Mouse (Mus musculus) MEL (cell line): ENCODE results near the gene Eftud2. TPM values are rescaled to one million over a fixed set of nuclear protein-coding genes. Genes with fewer than 3 reads are reported as not detected.

Experiments
- DNase-seq: peaks from one replicate; pipeline ENCODE4 v3.0.0; 2011; ENCODE audit warnings: low read depth, low spot score
- H3K27ac ChIP-seq: 2 replicates; pipeline ENCODE4 v1.5.1; 2012; ENCODE audit warnings: low read depth, mild to moderate bottlenecking, control low read depth, low read length, moderate library complexity; ENCODE audit not compliant: control insufficient read depth
- H3K27me3 ChIP-seq, 2 experiments: fragments of 150-350 bp in 1 of 2; sonication (generic) in 1 of 2; 2 replicates each; pipeline ENCODE4 v1.6.1; 2012; ENCODE audit warnings: low read length in 2 of 2, mild to moderate bottlenecking in 2 of 2, improper control_type of control experiment in 1 of 2, moderate library complexity in 1 of 2; ENCODE audit not compliant: insufficient read depth in 2 of 2, control insufficient read depth in 1 of 2
- H3K36me3 ChIP-seq, 2 experiments: 2 replicates each; pipeline ENCODE4 v1.6.1; 2012 to 2014; ENCODE audit warnings: low read length in 2 of 2, improper control_type of control experiment in 1 of 2, inconsistent platforms in 1 of 2, mild to moderate bottlenecking in 1 of 2; ENCODE audit not compliant: insufficient read depth in 2 of 2, control insufficient read depth in 1 of 2
- H3K4me1 ChIP-seq, 2 experiments: fragments of 150-350 bp in 1 of 2; sonication (generic) in 1 of 2; 2 replicates each; pipeline ENCODE4 v1.6.1; 2012; ENCODE audit warnings: low read length in 2 of 2, improper control_type of control experiment in 1 of 2, mild to moderate bottlenecking in 1 of 2; ENCODE audit not compliant: insufficient read depth in 2 of 2, control insufficient read depth in 1 of 2
- H3K4me3 ChIP-seq, 2 experiments: fragments of 150-350 bp in 1 of 2; sonication (generic) in 1 of 2; 2 replicates each; pipeline ENCODE4 v1.5.1; 2012; ENCODE audit warnings: low read depth in 2 of 2, low read length in 2 of 2, mild to moderate bottlenecking in 2 of 2, moderate library complexity in 2 of 2, control low read depth in 1 of 2, improper control_type of control experiment in 1 of 2; ENCODE audit not compliant: control insufficient read depth in 1 of 2, insufficient read depth in 1 of 2
- H3K79me2 ChIP-seq: 2 replicates; pipeline ENCODE4 v1.6.1; 2012; ENCODE audit warnings: mild to moderate bottlenecking, low read length, moderate library complexity; ENCODE audit not compliant: control insufficient read depth, poor library complexity, insufficient read depth
- H3K9ac ChIP-seq: 2 replicates; pipeline ENCODE4 v1.6.1; 2012; ENCODE audit warnings: low read depth, mild to moderate bottlenecking, control low read depth, low read length, moderate library complexity; ENCODE audit not compliant: control insufficient read depth, poor library complexity, severe bottlenecking
- H3K9me3 ChIP-seq: fragments of 150-350 bp; sonication (generic); replicated peaks from 2 replicates; pipeline ENCODE4 v1.6.1; 2012; ENCODE audit warnings: mild to moderate bottlenecking, low read length, improper control_type of control experiment, moderate library complexity; ENCODE audit not compliant: insufficient read depth
- BHLHE40 ChIP-seq: IDR thresholded peaks from 2 replicates; pipeline ENCODE4 v1.6.1; 2012; ENCODE audit warnings: low read depth, mild to moderate bottlenecking, inconsistent platforms, low read length, improper control_type of control experiment, borderline replicate concordance
- CHD1 ChIP-seq: IDR thresholded peaks from 2 replicates; pipeline ENCODE4 v1.6.1; 2012; ENCODE audit warnings: low read depth, mild to moderate bottlenecking, inconsistent platforms, low read length, improper control_type of control experiment
- CTCF ChIP-seq, 3 experiments: IDR thresholded peaks in 2 of 3; conservative IDR thresholded peaks in 1 of 3; 2 replicates each; pipeline ENCODE4 v1.5.1; 2011 to 2012; ENCODE audit warnings: low read length in 3 of 3, low read depth in 2 of 3, mild to moderate bottlenecking in 2 of 3, improper control_type of control experiment in 1 of 3, inconsistent platforms in 1 of 3, mixed read lengths in 1 of 3, moderate library complexity in 1 of 3; ENCODE audit not compliant: control insufficient read depth in 1 of 3, insufficient read depth in 1 of 3, poor library complexity in 1 of 3, severe bottlenecking in 1 of 3
- EP300 ChIP-seq, 2 experiments: IDR thresholded peaks; 2 replicates each; pipeline ENCODE4 v1.6.1; 2011; ENCODE audit warnings: improper control_type of control experiment in 2 of 2, low read length in 2 of 2, low read depth in 1 of 2, mild to moderate bottlenecking in 1 of 2
- GABPA ChIP-seq: IDR thresholded peaks from 2 replicates; pipeline ENCODE4 v1.6.1; 2012; ENCODE audit warnings: low read depth, mild to moderate bottlenecking, inconsistent platforms, low read length, improper control_type of control experiment, moderate library complexity
- HCFC1 ChIP-seq: IDR thresholded peaks from 2 replicates; pipeline ENCODE4 v1.6.1; 2012; ENCODE audit warnings: low read depth, mild to moderate bottlenecking, inconsistent platforms, low read length, improper control_type of control experiment, moderate library complexity
- KAT2A ChIP-seq: conservative IDR thresholded peaks from 2 replicates; pipeline ENCODE4 v1.6.1; 2012; ENCODE audit warnings: low read depth, low read length, improper control_type of control experiment, inconsistent platforms
- MAX ChIP-seq: IDR thresholded peaks from 2 replicates; pipeline ENCODE4 v1.6.1; 2011; ENCODE audit warnings: low read length, improper control_type of control experiment
- MEF2A ChIP-seq: IDR thresholded peaks from 2 replicates; pipeline ENCODE4 v1.6.1; 2014; ENCODE audit warnings: low read depth, mild to moderate bottlenecking, inconsistent platforms, low read length, improper control_type of control experiment; ENCODE audit not compliant: poor library complexity, insufficient replicate concordance, severe bottlenecking; ENCODE audit errors: extremely low read depth
- MXI1 ChIP-seq: IDR thresholded peaks from 2 replicates; pipeline ENCODE4 v1.6.1; 2011; ENCODE audit warnings: mild to moderate bottlenecking, low read depth, low read length, improper control_type of control experiment
- MYB ChIP-seq: IDR thresholded peaks from 2 replicates; pipeline ENCODE4 v1.6.1; 2011; ENCODE audit warnings: mild to moderate bottlenecking, low read depth, low read length, improper control_type of control experiment
- NELFE ChIP-seq: IDR thresholded peaks from 2 replicates; pipeline ENCODE4 v1.6.1; 2011; ENCODE audit warnings: low read depth, low read length, improper control_type of control experiment
- NRF1 ChIP-seq: IDR thresholded peaks from 2 replicates; pipeline ENCODE4 v1.6.1; 2014; ENCODE audit warnings: low read depth, mild to moderate bottlenecking, inconsistent platforms, low read length, improper control_type of control experiment, moderate library complexity; ENCODE audit not compliant: poor library complexity, insufficient read depth, severe bottlenecking
- POLR2A ChIP-seq, 2 experiments: IDR thresholded peaks; 2 replicates each; pipeline ENCODE4 v1.6.1; 2011 to 2012; ENCODE audit warnings: low read length in 2 of 2, mild to moderate bottlenecking in 2 of 2, control low read depth in 1 of 2, improper control_type of control experiment in 1 of 2, low read depth in 1 of 2, moderate library complexity in 1 of 2; ENCODE audit not compliant: control insufficient read depth in 1 of 2, insufficient read depth in 1 of 2, poor library complexity in 1 of 2
- POLR2AphosphoS2 ChIP-seq: IDR thresholded peaks from 2 replicates; pipeline ENCODE4 v1.6.1; 2011; ENCODE audit warnings: low read length, improper control_type of control experiment
- POLR2AphosphoS5 ChIP-seq: IDR thresholded peaks from 2 replicates; pipeline ENCODE4 v1.6.1; 2012; ENCODE audit warnings: low read depth, borderline replicate concordance, mild to moderate bottlenecking, inconsistent platforms, low read length, moderate library complexity, mixed read lengths
- RAD21 ChIP-seq: IDR thresholded peaks from 2 replicates; pipeline ENCODE4 v1.6.1; 2011; ENCODE audit warnings: mild to moderate bottlenecking, low read depth, low read length, improper control_type of control experiment
- RCOR1 ChIP-seq: IDR thresholded peaks from 2 replicates; pipeline ENCODE4 v1.6.1; 2012; ENCODE audit warnings: low read depth, mild to moderate bottlenecking, inconsistent platforms, low read length, improper control_type of control experiment
- SIN3A ChIP-seq: IDR thresholded peaks from 2 replicates; pipeline ENCODE4 v1.6.1; 2012; ENCODE audit warnings: low read length, improper control_type of control experiment, inconsistent platforms
- SMC3 ChIP-seq: IDR thresholded peaks from 2 replicates; pipeline ENCODE4 v1.6.1; 2011; ENCODE audit warnings: low read depth, low read length, improper control_type of control experiment
- TAL1 ChIP-seq: IDR thresholded peaks from 2 replicates; pipeline ENCODE4 v1.6.1; 2012; ENCODE audit warnings: mild to moderate bottlenecking, inconsistent platforms, low read length, moderate library complexity, mixed read lengths
- TCF12 ChIP-seq: IDR thresholded peaks from 2 replicates; pipeline ENCODE4 v1.6.1; 2014; ENCODE audit warnings: low read depth, mild to moderate bottlenecking, inconsistent platforms, low read length, improper control_type of control experiment, moderate library complexity
- UBTF ChIP-seq: IDR thresholded peaks from 2 replicates; pipeline ENCODE4 v1.6.1; 2012; ENCODE audit warnings: low read depth, mild to moderate bottlenecking, inconsistent platforms, low read length, improper control_type of control experiment, moderate library complexity, borderline replicate concordance; ENCODE audit not compliant: insufficient read depth
- USF2 ChIP-seq, 2 experiments: IDR thresholded peaks; 2 replicates each; pipeline ENCODE4 v1.6.1; 2011 to 2012; ENCODE audit warnings: improper control_type of control experiment in 2 of 2, low read length in 2 of 2, borderline replicate concordance in 1 of 2, inconsistent platforms in 1 of 2, low read depth in 1 of 2, mild to moderate bottlenecking in 1 of 2; ENCODE audit not compliant: insufficient read depth in 1 of 2
- ZKSCAN1 ChIP-seq: IDR thresholded peaks from 2 replicates; pipeline ENCODE4 v1.6.1; 2012; ENCODE audit warnings: low read depth, mild to moderate bottlenecking, inconsistent platforms, low read length, improper control_type of control experiment, moderate library complexity
- ZMIZ1 ChIP-seq: IDR thresholded peaks from 2 replicates; pipeline ENCODE4 v1.6.1; 2012; ENCODE audit warnings: low read depth, mild to moderate bottlenecking, inconsistent platforms, low read length, improper control_type of control experiment, moderate library complexity
- polyA plus RNA-seq, 2 experiments: library from polyadenylated mRNA; stranded (reverse) in 1 of 2; unstranded in 1 of 2; fragments of >175 nt in 1 of 2; fragments of >200 nt in 1 of 2; gene quantifications; 2 replicates each; pipeline versions ENCODE4 v1.2.1 to v1.2.4; 2012; ENCODE audit warnings: low replicate concordance in 2 of 2, low read depth in 1 of 2; ENCODE audit not compliant: insufficient read length in 2 of 2, insufficient read depth in 1 of 2, missing spikeins in 1 of 2
- total RNA-seq: library from RNA; depleted of rRNA; stranded (reverse); fragments of 300-350 nt; gene quantifications from 2 replicates; pipeline ENCODE4 v1.2.3, GENCODE M21; 2012

Eftud2 gene
- total and polyA plus RNA-seq, 3 experiments = 261 to 1,215 (median 424) TPM

DNA sequence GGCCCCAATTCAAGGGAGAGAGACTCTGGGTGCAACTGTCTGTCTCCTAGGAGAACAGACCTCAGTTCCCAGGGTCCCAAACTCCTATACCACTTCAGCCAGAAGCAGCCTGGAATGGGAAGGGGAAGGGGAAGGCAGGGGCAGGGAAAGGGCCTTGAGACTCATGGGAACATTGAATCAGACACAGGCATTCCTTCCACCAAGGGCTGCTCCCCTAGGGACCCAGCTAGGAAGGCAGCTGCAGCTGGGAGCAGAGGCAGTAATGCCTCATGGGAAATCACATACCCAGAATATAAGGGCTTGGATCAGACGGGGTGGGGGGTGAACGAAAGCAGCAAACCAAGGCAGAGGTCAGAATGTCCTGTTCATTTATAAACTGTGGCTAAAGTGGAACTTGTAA is 42.7 kb downstream of the Eftud2 start:
- no peak overlapping the region for H3K4me3 ChIP-seq
- H3K79me2 ChIP-seq = no peaks in the 10 kb centered on the region
- H3K9ac ChIP-seq = no peak overlapping the region
- TF ChIP-seq TCF12 (no peak), TAL1 (no peak), EP300 (IDR thresholded peaks at IDR 0.05; ENCODE audit: low read depth in 1 of 2, low read length in 2 of 2) (no peak), USF2 (IDR thresholded peaks at IDR 0.05; ENCODE audit: borderline replicate concordance in 1 of 2, insufficient read depth in 1 of 2, low read depth in 1 of 2, low read length in 2 of 2) (no peak), BHLHE40 (no peak), CTCF (IDR thresholded peaks at IDR 0.05 in 2 of 3, conservative IDR thresholded peaks at IDR 0.05 in 1 of 3; ENCODE audit: control insufficient read depth in 1 of 3, insufficient read depth in 1 of 3, low read depth in 2 of 3, low read length in 3 of 3, poor library complexity in 1 of 3, severe bottlenecking in 1 of 3) (no peak), RAD21 (no peak), CHD1 (no peak), ZMIZ1 (no peak), NRF1 (no peak), SMC3 (no peak)
- TF ChIP-seq, all 39 proteins: peak for 0
- peaks cover 0 to 6% of the 10 kb centered on the region in 2 experiments; a peak in 2 of 4 replicates for H3K36me3 ChIP-seq
- H3K9me3 ChIP-seq = no peaks in the 10 kb centered on the region
- H3K27me3 ChIP-seq = no peaks in the 10 kb centered on the region
- H3K27ac ChIP-seq = no peak overlapping the region
- H3K4me1 ChIP-seq = no peaks in the 10 kb centered on the region
- DNase-seq = no peak

DNA sequence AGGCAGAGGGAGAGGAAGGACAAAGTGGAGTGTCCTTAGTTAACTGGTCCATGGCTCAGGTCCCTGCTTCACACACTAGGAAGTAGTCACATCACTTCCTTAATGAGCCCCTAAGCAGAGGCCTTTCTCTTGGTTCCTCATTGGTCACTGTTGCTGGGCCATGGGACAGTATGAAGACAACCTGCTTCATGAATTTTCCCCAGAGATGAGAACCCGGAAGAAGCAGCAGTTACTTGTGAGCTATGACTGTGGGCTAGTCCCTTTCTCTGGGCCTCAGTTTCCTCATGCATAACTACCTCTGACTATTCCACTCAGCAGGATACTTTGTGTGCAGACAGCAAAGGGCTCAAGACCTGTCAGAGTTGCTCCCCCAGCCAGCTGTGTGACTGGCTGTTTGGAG is 43.4 kb downstream of the Eftud2 start:
- TF ChIP-seq MEF2A (no peak), HCFC1 (no peak), MXI1 (no peak)
- Histone ChIP-seq H3K9ac (no peak overlapping the region), H3K27ac (no peak overlapping the region), H3K4me1 (no peaks in the 10 kb centered on the region), H3K36me3 (peaks cover 0 to 2% of the 10 kb centered on the region in 2 experiments; a peak in 2 of 4 replicates), H3K4me3 (no peak overlapping the region), H3K9me3 (no peaks in the 10 kb centered on the region), H3K79me2 (no peaks in the 10 kb centered on the region), H3K27me3 (no peaks in the 10 kb centered on the region)
- no peak for DNase-seq

DNA sequence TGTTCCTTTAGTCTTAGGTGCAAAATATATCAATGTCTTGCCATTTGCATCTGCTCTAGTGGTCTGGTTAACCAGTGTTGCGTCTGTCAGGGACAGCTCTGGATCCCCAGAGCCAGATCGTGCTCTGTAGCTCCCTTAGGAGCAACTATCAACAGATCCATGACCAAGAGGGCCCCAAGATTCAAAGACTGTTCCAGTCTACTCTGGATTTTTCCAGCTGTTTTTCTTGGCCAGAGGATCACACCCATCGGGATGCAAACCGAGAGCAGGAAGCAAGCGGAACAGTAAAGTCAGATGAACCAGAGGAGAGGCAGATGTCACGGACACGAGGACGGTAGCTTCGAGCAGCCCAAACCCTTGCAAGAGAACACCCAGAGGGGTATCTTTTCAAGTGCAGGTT is 44.6 kb downstream of the Eftud2 start:
- Histone ChIP-seq H3K9me3 (no peaks in the 10 kb centered on the region), H3K9ac (no peak overlapping the region), H3K36me3 (no peaks in the 10 kb centered on the region; a peak in 1 of 4 replicates), H3K79me2 (no peaks in the 10 kb centered on the region), H3K4me1 (peaks cover 0 to 3% of the 10 kb centered on the region in 2 experiments; a peak in 1 of 4 replicates), H3K4me3 (no peak overlapping the region), H3K27me3 (no peaks in the 10 kb centered on the region), H3K27ac (no peak overlapping the region)
- DNase-seq = no peak
- TF ChIP-seq NELFE = no peak
- TF ChIP-seq UBTF = no peak
- TF ChIP-seq MYB = no peak
- TF ChIP-seq KAT2A = no peak
- no peak; a peak in 1 of 4 replicates for TF ChIP-seq POLR2A (IDR thresholded peaks at IDR 0.05; ENCODE audit: control insufficient read depth in 1 of 2, insufficient read depth in 1 of 2, low read depth in 1 of 2, low read length in 2 of 2, poor library complexity in 1 of 2)
- TF ChIP-seq GABPA = no peak
- TF ChIP-seq RCOR1 = no peak
- no peak for TF ChIP-seq CHD1
- TF ChIP-seq NRF1 = no peak
- no peak for TF ChIP-seq SMC3
- no peak for TF ChIP-seq POLR2AphosphoS2
- TF ChIP-seq MAX = no peak
- TF ChIP-seq ZKSCAN1 = no peak
- no peak for TF ChIP-seq BHLHE40
- no peak for TF ChIP-seq POLR2AphosphoS5
- no peak for TF ChIP-seq SIN3A
